Mouse (Mus musculus) thymus, postnatal 0 days (tissue): ENCODE measurements around the gene Cmtm2b. TPM values are rescaled to one million over a fixed set of nuclear protein-coding genes. Genes with fewer than 3 reads are reported as not detected.
"Not testable (repeated sequence)": the region's sequence is repeated elsewhere in the genome, so short reads cannot be mapped to it uniquely, and the experiment has no call there.

Source experiments
- DNase-seq: peaks from one replicate; pipeline ENCODE4 v3.0.0-alpha.2; 2015; ENCODE audit warnings: low spot score
- polyA plus RNA-seq: library from polyadenylated mRNA; unstranded; fragments of >200 nt; fragmentation: Nextera tagmentation; extraction: Ambion mirVana; gene quantifications from 2 replicates; pipeline ENCODE4 v1.2.1, GENCODE M21; 2015

Gene Cmtm2b
- not detected in 2 replicates for polyA plus RNA-seq

GRCm38 (mm10) chr8:104321930-104322329 is at the start of gene Cmtm2b:
Gene Cmtm2b, plus strand, starts transcription at chr8:104322230.
- DNase-seq = not testable (repeated sequence)

DNA sequence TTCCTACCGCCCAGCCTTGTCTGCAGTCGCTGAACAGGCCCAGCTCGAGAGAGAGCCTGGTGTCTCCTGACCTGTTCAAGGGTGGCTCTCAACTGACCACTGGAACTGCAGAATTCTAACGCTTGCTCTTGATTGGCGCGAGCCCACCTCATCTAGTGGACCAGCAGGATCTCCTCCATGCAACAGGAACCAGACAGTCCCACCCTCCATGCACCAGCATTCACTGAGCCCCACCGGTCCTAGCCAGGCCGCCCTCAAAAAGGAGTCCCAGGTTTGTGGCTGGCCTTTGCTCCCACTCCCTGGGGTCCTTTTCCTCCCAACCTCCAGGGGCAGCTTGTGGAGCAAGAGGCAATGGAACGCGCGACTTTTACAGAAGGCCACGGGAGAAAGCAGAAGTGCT is 28.9 kb upstream of the Cmtm2b start, which contains the start of gene Cmtm2a:
Gene Cmtm2a, minus strand, starts transcription at position 101 of the 400 bp plus-strand sequence.
- DNase-seq = not testable (repeated sequence)

DNA sequence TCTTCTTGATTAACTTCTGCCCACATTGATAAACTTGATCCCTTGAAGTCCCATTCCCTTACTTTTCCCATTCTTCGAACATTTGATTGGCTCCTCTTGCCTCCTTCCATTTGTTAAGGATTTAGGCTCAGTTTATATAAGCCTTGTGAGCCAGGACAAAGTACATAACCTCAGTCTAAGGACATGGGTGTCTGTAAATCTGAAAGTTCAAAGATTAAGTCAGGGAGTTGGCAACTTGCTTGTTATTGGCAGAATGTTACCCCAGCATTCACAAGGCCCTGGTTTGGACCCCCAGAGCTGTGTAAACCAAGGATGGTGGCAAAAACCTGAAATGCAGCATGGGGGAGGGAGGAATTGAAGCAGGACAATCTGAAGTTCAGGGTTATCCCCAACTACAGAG is 27.6 kb upstream of the Cmtm2b start:
- no peak for DNase-seq

DNA sequence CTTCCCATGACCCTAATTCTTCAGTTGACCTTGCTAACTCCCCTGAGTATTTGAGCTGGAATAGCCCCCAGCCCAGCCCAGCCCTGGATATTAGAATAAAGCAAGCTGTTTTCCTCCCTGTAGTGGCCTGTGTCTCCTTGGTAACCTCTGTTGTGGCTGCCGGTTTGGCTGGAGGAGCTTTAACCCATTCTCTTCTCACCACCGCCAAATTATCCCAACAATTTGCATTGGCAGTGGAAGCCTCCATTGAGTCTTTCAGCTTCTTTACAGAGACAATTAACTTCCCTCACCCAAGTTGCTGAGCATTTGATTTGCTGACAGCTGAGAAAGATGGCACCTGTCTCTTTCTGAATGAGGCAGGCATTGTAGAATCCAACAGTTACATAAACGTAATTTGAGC is 20.5 kb upstream of the Cmtm2b start:
- DNase-seq = not testable (repeated sequence)

DNA sequence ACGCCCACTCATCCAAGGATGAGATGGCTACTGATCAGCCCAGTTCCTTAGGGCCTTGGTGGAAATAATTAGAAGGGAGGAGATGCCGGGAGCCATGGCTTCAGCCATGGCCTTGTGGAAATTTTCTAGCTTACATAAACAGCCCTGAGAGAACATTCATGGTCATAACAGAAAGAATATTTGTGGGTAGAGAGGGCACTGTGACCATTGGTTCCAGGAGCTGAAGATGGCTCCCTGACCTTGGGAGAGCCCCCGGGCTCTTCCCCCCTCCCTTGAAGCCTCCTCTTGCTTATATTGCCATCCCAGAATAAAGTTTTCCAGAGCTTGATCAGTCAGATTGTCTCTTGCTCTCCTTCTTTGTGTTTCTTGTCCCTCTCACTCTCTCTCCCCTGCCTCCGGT is 19.5 kb upstream of the Cmtm2b start:
- DNase-seq = not testable (repeated sequence)

- no peak for DNase-seq
Observed at GRCm38 (mm10) chr8:104304962-104305361, 17.1 kb upstream of the Cmtm2b start.

GRCm38 (mm10) chr8:104308341-104308740 is 13.7 kb upstream of the Cmtm2b start:
- DNase-seq = not testable (repeated sequence)

GRCm38 (mm10) chr8:104309441-104310155 is 12.4 kb upstream of the Cmtm2b start, which contains the start of the genes Gm45711 and Cmtm1:
Gene Gm45711, minus strand, starts transcription at chr8:104310081.
Gene Cmtm1, minus strand, starts transcription at chr8:104310145.
- DNase-seq = not testable (repeated sequence)

GRCm38 (mm10) chr8:104312023-104312422 is 10.0 kb upstream of the Cmtm2b start:
- not testable (repeated sequence) for DNase-seq

DNA sequence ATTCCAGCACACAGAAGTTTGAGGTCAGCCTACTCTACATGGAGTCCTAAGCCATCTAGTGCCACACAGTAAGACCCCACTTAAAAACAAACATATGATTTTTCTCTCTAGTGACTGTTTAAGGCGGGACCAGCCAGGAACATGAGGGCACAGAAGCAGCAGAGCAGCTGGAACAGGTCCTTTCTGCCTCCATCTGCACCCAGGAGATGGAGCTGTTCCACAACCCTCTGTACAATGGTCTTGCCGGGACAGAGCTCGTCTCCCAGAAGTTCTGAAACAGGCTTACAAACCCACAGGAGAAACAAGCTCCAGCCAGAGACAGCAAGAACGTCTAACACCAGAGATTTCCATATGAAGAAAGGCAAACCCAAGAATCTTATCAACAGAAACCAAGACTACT is 8.7 kb upstream of the Cmtm2b start:
- DNase-seq = no peak

DNA sequence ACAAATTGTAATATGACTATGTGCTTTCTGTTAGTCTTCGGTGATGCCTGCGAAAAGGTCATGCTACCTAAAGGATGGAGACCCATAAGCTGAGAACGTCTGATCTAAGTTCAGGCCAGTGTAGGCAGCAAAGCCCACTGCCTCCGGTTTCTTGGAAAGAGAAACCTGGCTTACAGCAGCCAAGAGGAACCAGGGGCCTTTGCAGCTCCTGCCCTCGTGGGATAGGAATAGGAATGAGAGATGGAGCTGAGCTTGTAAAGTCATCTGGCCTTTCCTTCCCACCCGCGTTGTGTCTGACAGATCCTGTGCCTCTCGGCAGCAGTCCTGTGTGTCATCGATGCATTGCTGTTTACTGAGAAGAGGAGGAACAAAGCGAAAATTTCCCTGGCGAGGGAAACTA is 763 bp upstream of the Cmtm2b start, which contains the start of gene Gm11020:
Gene Gm11020, plus strand, starts transcription at position 301 of the 400 bp plus-strand sequence.
- DNase-seq = not testable (repeated sequence)

GRCm38 (mm10) chr8:104332665-104333631 is 10.9 kb downstream of the Cmtm2b start:
- DNase-seq = no peak

GRCm38 (mm10) chr8:104333786-104334185 is 11.8 kb downstream of the Cmtm2b start:
- DNase-seq = no peak

- no peak for DNase-seq
Observed at GRCm38 (mm10) chr8:104334196-104334595, 12.2 kb downstream of the Cmtm2b start.

- no peak for DNase-seq
Observed at GRCm38 (mm10) chr8:104336806-104337205, 14.8 kb downstream of the Cmtm2b start.

- DNase-seq = peak; percentile 30
Observed at GRCm38 (mm10) chr8:104337890-104338289, 15.9 kb downstream of the Cmtm2b start.

DNA sequence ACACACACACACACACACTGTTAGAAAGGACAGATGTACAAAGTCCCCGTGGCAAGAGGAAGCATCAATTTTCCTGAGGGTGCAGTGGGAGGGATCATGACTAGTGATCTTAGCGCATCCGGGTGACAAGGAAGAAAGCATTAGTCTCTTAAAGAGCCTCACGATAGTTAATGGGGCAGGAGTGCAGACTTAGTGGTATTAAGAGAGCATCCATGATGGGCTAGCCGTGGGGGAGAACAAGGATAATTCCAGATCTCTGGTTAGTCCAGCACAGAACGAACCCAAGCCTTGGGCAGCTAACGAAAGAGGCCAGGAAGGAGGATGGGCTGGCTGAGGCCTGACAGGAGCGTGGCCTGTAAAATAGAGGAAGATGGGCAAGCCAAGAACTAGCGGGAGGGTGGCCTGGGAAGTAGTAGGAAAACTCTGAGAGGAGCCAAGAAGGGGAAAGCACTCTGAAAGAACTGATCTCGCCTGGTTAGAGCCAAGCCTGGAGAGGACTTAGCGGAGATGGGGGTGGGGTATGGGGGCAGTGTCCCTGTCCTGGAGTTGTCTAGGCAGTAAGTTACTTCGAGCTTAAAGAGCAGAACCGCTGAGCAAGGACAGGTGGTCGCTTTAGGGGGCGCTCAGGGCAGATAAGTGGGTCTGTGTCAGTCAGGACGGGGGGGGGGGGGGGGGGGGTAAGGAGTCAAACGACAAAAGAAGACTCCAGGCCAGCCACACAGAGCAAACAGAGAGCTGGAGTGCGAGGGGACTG is 17.4 kb downstream of the Cmtm2b start, which contains the start of gene Cmtm3:
Gene Cmtm3, plus strand, starts transcription at position 182 of the 754 bp plus-strand sequence.
- DNase-seq = no peak

GRCm38 (mm10) chr8:104339983-104340232 is 17.9 kb downstream of the Cmtm2b start:
- DNase-seq = no peak

- peak; percentile 74 for DNase-seq
Observed at GRCm38 (mm10) chr8:104340233-104341105, 18.4 kb downstream of the Cmtm2b start.

DNA sequence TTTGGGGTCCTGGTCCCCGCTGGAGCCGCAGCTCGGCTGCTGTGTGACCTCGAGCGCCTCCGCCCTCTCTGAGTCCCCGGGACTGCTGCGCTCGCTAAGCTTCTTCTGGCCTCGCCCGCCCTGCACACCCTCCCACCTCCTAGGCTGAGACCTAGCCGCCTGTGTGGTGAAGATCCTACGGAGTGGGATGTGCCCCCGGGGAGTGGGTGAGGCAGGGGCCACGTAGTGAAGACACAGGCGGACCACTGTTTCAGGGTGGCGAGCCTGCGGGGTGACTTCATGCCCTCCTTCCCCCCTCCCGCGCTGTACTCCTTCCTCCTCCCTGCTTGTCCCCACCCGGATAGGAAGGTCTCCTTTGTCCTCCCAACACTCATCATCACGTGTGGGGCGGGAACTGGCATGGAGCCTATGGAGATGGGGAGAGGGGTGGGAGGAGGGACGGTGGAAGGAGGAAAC is 19.1 kb downstream of the Cmtm2b start:
- DNase-seq = no peak
